Mouse (Mus musculus): ENCODE measurements around the gene Spesp1.

Gene Spesp1

GRCm38 (mm10) chr9:62245612-62246379 is 36.2 kb downstream of the Spesp1 start:
- no peak for DNase-seq

DNA sequence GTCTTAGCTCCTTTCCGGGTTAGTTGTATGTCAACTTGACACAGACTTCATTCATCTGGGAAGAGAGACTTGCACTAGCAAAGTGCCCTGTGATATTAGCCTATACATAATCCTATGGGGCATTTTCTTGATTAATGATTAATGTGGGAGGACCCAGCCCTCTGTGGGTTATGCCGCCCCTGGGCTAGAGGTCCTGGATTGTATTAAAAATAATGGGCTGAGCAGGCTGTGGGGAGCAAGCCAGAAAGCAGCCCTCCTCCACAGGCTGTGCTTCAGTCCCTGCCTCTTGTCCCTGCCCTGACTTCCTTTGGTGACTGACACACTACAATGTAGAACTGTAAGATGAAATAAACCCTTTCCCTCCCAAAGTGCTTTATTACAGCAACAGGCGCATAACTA is 37.4 kb downstream of the Spesp1 start:
- DNase-seq = no peak

DNA sequence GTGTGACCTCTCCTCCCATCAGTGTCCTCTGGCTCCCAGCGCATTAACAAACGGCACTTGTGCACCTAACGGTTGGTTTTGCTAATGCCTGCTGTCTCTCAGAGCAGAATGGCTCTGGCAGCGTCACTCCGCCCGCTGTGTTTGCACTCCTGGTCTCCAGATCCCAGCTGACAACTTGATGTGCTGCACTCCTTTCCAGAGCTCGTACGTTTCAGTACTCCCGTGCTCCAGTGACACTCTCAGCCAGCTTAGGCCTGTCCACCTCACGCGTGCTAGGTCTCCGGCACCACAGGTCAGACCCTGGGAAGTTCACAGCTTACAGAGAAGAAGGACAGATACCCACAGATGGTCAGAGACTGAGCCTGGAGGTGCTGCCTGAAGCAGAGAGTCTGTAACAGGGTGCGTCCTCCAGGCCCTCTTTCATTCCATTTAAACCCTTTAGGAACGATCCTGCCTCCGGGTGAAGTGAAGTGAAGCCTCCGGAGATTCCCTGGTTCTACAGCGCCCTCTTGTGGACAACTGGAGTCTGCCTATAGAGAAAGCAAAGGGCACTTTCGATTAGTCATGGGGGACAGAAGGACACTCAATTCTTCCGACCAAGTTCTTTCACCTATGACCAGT is 37.9 kb downstream of the Spesp1 start:
- peak; percentile 63 for DNase-seq

GRCm38 (mm10) chr9:62240036-62240435 is 42.0 kb downstream of the Spesp1 start:
- no peak for DNase-seq

DNA sequence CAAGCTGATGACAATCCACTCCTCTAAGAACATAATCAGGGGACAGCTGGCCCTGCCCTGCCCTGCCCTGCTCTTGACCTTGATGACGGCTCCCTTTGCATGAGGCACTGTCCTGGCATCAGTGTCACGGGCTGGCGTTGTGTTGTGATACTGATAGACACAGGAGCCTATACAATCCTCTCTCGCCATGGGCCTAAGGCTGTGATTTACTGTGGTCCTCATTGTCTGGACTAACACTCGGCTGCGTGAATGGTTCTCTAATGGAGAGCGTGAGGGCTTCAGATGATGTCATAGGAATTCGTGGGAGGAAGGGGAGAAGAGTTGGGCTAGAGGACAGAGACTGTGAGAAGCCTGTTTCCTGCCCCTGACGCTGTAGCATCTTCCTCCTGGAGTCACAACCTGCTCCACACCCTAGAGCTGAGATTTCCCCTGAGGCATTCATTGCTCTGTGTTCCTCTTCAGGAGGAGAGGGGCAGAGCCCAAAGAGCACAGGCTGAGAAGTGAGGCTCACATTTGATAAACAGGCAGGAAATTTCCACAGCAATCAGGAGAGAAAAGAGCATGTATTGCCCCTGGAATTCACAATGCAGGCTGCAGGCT is 44.5 kb downstream of the Spesp1 start:
- no peak for DNase-seq

GRCm38 (mm10) chr9:62235501-62235900 is 46.5 kb downstream of the Spesp1 start:
- no peak for DNase-seq

DNA sequence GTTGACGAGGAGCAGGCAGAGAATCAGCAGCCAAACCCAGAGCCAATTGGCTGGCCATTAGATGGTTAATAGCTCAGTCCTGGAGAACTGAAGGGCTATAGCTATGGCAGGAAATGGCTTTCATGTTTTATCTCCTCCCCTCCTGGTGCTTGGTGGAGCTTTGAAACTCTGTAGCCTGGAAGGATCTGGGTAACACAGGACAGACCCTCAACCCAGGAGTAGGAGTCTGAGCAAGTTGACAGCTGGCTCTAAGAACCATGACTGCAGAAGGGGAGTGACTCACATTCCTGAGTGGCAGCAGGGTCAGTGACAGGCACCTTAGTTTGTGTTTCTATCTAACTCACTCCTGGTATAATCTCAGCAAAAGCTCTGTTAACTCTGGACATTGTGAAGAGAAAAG is 49.4 kb downstream of the Spesp1 start:
- no peak for DNase-seq

- DNase-seq = no peak
Observed at GRCm38 (mm10) chr9:62231046-62231445, 51.0 kb downstream of the Spesp1 start.

- DNase-seq = peak; percentile 45
Observed at GRCm38 (mm10) chr9:62229985-62230384, 52.0 kb downstream of the Spesp1 start.

GRCm38 (mm10) chr9:62222481-62222880 is 59.5 kb downstream of the Spesp1 start:
- peak; percentile 53 for DNase-seq

DNA sequence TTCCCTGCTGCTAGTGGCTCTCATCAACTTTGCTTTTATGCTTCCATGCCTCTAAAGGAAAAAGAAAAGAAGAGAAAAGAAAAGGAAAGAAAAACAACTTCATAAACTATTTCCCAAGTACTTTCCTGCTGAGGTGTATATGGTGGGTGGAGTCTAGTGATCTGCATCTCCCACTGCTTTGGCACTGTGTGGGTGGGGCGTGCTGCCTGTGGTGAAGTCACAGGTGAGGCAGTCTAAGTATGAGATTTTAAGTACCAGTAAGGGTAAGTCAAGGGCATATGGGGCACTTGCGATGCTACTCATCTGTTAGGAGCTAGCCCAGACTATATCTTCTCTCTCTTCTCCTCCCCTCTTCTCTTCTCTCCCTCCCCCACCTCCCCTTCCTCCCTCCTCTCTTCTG is 60.0 kb downstream of the Spesp1 start:
- DNase-seq = no peak
